Mouse (Mus musculus) thymus, postnatal 10 days (tissue): Measurements from ENCODE around the gene Stat4.
A peak's percentile ranks its signal among the peaks of the same experiment; 100 is the strongest.

ENCODE experiments used
- DNase-seq, 2 experiments: peaks; one replicate each; pipeline ENCODE4 v3.0.0; 2021; ENCODE audit warnings: low spot score in 2 of 2

Stat4 gene

DNA sequence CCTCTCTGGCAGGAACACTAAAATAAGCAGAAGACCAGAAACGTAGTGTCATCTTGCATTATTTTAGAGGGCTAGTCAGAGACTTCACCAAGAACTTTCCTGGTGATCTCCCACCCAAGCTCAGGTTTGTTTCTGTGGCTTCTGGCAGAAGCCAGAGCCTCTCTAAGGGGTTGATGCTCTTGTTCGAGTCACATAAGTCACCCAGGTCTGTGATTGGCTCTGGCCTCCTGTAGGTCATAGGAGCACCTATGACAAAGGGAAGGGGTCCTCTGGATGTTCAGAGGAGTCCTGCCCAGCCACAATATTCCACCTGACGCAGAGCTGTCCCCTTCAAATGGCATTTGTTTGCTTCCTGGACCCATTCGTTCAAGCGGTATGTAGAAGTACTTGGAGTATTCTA lies at the start of gene Stat4:
TSS of gene Stat4 (plus strand) at position 301 of the 400 bp plus-strand sequence.
- DNase-seq, result no peak

DNA sequence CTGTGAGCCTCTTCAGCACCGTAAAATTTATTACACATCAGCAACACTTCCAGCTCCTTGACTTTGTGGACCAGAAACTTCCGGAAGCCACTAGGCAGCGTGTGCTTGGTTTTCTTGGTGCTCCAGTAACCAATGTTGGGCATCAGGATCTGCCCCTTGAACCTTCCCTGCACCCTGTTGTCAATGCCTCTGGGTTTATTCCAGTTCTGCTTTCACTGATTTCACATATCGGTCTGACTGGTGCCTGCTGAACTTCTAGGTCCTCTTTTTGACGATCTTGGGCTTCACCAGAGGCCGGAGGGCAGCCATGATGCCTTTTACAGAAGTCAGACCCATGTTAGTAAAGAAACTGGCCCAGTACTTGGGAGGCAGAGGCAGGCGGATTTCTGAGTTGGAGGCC lies 48.6 kb upstream of the Stat4 start:
- no peak for DNase-seq

DNA sequence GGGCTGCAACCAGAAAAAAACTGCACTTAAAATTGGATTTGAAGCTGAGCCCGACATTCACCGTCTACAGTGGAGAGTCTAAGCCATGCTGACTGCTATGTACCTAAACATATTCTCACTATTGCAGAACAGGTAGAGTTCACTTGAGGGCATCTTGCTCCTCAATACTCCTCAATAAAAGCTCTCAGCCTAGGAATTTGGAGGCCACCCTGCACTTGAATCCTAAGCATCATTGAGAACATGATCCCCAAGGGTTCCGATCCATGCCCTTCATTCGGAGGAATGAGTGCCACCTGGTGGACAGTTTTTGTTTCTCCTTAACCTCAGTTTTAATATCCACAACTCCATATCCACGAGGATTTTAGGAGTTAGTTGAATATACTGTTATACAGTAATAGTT lies 42.2 kb upstream of the Stat4 start:
- DNase-seq, result peak in 1 of 2 experiments; percentile 22

DNA sequence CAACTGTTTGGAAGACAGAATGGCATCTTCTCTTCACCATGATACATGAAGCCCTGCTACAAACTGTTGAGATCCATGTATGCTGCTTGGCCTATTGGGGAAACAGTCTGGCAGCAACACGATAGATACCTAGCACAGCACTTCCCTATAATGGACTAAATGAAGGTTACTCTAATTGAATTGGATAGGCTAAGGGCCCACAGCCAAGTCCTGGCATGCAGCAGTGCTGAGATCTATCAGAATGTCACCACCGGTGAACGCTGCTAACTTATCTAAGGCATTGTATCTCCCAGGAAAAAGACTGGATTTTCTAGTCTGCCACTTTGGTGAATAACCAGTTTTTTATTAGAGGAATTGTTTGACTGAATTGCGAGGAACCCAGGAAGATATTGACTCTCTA lies 39.8 kb upstream of the Stat4 start:
- DNase-seq, result no peak

DNA sequence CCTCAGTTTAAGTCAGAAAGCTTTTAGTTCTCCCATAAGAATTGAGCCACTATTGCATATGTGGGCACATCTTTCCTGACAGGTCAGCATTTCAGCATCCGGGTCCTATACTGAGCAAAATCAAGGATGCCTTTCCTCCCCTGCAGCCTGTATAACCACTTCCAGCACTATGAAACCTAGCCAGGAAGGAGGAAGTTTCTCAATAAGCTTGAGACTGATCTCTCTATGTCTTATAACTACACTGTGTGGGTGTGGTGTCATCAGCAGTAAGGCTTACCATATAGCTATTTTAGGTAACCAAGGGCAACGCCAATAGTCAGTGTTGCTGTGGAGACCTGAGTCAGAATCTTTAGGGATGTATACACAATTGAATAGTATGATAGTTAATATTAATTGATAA lies 22.3 kb upstream of the Stat4 start:
- DNase-seq, result no peak

DNA sequence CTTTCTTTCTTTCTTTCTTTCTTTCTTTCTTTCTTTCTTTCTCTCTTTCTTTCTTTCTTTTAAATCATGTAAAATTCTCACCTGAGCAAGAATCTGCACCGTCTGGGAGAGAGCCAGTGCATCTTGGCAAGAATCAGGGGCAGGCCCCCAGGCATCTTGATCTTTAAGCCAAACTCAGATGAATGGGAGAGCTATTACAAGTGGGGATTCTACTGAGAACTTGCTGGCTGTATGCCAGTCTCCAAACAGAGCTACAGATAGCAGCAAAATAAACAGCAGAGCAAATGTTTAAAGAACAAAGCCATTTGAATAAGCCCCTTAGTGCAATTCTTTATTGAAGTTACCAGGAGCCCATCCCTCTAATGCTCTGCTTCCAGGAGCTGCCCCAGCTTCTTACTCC lies 18.0 kb upstream of the Stat4 start:
- no peak for DNase-seq

DNA sequence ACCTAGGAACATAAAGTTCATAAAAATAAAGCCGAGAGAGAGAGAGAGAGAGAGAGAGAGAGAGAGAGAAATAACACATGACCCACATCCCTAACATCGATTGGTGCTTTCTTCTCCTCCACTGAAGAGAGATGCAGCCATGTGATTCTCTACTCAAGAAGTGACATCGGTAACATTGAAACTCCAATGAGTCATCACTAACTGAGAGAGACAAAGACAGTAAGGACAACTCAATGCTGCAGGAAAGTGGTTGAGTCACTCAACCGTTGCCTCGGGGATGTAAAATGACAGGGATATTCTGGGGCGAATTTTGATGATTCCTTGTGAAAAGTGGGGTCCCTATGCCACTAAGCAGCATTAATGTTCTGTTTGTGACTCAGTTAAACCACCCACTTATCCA lies 16.8 kb upstream of the Stat4 start:
- no peak for DNase-seq

DNA sequence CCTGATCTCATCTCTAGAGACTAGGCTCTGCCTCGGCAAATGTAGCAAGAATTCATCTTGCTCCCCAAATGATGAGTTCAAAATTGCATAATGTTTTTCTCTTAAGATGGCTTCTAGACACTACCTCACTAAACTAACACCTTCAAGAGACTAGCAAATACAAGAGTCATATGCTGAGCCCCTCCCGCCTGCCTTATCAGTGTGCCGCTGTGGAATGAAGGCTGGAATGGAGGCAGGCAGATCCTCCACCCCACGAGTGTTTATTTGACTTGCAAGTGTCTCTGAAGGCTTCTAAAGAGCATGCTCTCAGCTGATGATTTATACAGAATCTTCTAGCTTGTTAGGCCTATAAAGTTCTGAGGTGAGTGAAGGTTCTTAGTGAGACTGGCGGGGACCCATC lies 11.4 kb upstream of the Stat4 start:
- no peak for DNase-seq

DNA sequence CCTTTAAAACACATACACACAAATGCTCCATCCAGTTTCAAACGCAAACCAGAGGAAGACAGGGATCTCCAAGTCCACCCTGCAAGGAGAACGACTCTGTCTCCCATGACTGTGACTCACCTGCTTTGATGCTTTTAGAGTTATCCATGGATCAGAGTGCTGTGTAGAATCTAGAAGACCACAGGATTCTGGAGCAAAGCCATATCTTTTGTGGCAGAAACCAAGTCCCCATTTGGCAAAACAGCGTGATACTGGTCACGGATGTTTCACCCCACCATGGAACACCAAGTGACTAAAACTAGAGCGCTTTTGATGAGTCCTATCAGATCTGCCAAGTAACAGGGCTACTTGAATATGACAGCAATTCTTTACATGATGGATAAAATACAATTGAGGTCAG lies 7.9 kb upstream of the Stat4 start:
- DNase-seq, result no peak

DNA sequence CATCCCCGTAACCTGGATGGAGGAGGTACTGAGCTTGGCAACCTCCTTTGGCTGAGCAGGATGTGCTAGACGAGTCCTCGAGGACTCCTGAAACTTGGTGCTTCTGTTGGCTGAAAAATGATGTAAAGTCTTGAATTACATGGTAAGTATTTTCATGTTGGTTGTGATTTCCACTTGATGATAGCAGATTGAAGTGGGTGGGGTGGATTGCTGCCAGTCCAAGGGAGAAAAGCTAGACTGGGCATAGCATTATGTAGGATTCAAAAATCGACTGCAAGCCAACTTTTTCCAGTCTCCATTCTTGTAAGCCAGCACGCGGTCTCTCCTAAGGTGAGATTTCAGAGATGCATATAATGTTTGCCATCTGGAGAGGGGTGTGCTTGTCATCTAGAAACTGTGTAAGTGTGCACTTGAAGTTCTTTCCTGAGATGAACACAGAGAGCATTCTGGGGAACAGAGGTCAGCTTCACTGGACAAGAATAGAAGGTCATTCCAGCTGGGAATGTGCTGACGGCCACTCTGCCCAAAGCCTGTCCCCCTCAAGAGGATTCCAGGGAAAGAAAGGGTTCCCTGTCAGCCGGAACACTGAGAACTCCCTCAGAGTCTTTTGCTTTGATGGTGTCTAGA lies 5.1 kb downstream of the Stat4 start:
- DNase-seq, result no peak

DNA sequence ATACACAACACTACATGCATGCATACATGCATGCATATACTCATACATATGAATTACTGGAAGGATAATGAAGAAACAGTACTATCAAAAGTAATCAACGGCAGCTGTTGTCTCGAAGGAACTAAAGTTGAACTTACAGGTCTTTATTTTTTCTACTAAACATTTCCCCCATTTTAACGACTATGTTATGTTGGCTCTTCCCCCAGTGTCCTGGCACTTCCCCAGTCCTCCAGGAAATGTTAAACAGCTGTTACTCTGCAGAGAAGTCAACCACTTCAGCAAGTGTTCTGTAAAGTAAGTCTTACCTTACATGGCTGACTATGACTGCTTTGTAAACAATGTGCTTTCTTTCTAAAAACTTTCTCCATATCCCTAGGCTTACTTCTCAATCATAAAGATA lies 9.1 kb downstream of the Stat4 start:
- no peak for DNase-seq

DNA sequence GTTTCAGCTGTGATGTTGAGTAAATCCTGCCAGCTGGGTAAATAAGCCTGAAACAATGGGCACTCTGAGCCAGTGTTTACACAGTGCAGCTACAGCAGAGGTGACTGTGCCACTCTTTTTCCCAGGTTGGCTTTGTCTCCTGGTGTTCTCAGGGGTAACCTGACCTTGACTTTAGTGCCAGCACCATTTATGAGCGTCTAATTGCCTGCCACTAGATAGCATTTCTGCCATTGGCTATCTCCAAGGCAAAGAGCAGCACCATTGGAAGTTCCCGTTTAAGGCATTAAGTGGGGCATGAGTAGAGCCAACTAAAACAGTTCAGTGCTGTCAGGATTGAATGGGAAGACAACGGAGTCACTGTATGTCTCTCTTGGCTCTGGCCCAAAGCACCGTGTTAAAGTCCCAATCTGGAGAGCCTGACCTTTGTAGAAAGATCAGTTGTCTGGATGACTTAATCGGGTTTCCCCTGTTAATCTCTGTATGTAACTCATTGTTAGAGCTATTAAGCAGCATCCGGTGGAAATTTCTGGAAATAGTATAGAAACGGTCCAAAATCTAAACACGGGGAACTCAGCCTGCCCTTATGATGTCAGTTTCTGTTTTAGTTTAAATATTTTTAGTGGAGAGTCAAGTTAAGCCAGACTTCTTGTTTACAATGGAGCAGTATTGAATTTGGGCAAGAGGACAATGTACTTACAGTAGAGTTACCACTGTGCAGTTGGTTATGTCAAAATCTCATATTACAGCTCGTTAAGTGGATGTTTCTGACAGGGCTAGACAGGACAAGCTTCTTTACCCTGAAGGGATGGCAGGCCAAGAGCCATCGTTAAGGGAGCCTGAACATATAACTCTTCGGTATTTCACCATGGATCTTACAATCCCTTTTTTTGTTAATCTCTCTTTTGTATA lies 10.1 kb downstream of the Stat4 start:
- no peak for DNase-seq

DNA sequence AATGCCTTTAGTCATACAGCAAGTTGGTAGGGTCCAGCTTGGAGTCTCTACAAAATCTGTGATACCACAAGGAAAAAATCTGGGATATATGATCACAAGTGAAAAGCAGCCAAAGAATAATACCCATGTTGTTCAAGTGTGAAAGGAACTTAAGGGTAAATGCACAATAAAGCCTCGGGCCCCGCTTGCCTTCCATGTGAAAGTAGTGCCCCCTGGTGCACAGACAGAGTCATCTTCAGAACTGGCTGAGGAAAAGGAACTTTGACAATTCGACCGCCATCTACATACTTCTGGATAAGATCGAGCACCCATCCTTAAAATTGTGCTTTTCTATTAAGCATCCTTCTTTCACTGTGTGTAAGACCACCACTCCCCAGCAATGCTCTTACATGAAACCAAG lies 11.6 kb downstream of the Stat4 start:
- peak in 1 of 2 experiments; percentile 38 for DNase-seq

DNA sequence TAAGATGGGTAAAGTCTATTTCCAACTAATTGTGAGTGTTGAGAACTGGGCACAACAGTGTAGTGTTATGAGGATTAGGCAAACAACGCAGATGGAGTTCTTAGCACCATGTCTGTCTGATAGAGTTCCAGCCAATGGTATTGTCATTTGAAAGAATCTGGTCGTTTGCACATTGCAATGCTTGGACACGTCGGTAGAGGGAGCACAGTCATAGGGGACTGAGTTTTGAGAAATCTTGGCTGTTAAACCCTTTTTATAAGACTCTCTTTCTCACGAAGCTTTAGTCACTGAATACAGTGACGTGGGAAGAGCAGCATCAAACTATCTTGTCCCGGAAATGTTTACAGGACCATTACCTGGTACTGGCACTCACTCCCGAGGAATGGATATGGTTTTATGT lies 17.1 kb downstream of the Stat4 start:
- DNase-seq, result peak; percentile 69 to 86

DNA sequence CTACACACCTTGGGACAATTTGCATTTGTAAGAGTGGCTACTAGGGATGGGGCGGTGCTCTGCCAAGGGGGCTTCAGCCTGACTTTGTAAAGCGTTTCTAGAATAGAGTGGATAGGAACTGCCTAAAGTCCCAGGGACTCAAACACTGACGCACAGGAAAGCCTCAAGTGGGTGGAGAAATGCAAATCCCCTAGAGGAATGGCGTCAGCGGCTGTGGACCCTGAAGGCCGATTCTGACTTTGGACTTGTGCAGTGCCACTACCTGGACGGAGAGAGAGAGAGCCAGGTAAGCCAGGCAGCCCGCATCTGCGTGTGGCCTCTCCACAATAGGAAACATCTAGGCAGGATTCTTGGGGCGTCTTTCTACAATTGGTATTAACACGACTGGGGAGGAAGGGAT lies 21.5 kb downstream of the Stat4 start:
- DNase-seq, result peak in 1 of 2 experiments; percentile 45

DNA sequence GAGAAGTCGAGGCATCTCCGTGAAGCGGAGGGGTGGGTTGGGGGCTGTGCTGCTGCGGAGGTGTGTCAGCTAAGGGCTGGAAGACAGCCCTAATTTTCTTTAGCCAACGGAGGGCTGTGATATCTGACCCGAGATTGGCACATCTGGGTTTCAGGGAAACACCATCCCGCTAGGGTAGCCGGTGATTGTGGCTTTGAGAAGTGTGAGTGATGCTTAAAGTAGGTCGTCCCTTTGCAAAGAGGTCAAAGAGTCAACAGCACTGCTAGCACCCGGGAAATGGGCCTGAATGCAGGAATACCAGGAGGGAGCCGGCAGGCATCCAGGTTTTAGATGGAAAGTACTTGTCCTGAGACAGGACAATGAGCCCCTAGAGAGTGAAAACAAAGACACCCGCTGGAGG lies 22.0 kb downstream of the Stat4 start:
- DNase-seq, result no peak

DNA sequence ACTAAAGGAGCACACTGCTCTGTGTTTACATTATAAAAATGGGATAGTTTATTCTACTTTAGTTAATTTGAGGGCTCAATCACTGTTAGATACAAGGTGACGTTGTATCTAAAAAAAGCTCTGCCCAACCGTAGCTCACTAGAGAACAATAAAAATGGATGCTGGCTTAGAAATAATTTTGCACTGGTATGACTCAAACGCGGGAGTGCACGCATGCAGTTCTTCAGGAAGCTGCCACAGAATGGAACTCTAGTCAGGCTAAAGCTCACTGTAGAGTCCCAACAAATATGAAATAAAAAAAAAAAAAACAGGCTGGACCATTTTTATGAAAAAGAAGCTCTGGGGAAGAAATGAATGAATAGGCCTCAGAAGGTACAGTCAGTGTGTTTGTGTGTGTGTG lies 23.8 kb downstream of the Stat4 start:
- DNase-seq, result no peak

DNA sequence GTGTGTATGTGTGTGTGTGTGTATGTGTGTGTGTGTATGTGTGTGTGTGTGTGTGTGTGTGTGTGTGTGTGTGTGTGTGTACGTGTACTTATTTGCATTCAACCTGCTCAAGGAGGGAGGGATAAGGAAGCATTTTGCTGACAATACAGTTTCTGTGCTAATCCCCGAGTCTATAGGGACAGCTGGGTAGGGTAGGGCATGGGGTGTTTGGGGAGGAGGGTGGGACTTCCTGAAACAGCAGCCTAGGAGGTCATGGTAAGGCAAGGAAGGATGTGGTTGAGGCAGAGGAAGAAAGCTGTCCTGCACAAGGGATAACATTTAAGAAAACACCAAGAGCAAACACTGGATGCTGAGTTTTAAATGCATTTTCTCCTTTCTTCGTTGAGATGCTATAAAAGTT lies 24.3 kb downstream of the Stat4 start:
- DNase-seq, result peak; percentile 54 to 57

DNA sequence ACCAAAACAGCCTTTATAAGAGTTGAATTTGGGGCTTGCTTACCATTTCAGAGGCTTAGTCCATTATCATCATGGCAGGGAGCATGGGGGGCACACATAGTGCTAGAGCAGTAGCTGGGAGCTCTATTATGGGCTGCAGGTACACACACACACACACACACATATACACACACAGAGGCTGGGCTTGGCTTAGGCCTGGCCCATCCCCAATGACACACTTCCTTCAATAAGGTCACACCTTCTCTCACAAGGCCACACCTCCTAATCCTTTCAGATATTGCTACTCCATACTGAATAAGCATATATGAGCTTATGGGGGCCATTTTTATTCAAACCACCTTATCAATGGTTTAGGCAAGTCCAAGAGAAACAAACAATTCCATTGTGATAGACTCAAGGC lies 25.3 kb downstream of the Stat4 start:
- no peak for DNase-seq

DNA sequence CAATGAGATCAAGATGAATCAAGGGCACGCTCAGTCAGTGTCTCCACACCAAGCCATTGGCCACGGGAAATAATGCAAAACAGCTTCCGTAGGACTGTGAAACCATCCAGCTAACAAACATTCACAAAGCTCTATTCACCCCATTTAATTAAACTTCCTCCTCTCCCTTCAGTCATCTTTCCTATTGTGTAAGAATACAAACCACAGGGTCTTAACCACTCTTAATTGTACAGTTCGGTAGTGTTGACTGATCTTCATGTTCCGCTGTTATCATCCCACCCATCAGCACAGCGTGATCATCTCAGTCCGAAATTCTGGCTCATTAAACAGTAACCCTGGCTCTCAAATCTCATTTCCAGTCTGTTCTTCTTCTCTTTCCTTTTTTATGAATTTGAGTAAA lies 25.8 kb downstream of the Stat4 start:
- DNase-seq, result no peak

DNA sequence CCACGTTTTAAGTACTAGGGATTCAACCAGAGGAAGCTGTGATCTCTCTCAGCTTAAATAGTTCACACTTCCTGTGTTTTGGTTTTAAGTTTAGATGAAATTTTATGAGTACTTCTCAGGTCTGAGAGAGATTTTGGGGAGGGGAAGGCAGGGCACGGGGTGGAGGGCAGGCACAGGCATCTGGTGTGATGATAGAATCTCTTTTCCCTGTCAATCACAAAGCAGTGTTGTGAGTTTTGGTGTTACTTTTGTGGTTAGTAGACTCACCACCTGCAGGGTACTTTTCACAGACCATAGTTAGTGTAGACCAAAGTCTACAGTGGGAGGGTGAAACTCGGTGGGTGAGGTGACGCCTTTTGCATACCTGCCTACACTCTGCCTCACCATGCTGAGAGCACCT lies 32.7 kb downstream of the Stat4 start:
- DNase-seq, result peak; percentile 41 to 51

DNA sequence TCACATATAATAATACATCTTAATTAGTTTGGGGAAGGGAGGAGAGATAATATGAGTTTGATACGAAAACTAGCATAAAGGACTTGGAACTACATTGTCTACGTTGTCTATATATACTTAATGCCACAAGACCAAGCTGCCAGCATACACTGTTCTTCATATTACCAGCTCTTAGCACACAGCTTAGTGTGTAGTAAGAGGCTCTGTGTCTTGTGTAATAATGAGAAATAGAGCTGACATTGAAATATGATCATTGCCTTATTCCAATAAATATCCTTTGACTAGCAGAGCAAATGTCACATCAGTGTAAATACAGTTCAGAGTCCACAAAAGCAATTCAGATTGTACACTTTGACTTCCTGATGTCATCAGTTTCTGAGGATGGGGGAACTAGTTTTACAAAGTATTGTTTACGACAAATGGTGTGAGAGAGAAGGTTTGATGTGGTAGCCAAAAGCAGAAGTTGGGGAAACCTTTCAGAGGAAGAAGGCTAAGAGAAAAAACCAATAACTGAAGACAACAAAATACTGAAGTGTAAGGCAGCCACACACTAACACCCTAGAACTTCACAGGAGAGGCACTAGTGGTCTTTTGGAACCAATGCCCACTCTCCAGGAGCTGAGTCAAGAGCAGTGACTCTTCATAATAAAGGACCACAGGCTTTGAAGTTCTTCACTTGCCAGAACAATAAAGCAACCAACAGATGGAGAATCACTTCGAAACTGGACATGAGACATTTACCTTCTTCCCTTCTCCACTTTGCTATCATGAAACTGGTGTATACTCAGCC lies 35.2 kb downstream of the Stat4 start:
- DNase-seq, result no peak

DNA sequence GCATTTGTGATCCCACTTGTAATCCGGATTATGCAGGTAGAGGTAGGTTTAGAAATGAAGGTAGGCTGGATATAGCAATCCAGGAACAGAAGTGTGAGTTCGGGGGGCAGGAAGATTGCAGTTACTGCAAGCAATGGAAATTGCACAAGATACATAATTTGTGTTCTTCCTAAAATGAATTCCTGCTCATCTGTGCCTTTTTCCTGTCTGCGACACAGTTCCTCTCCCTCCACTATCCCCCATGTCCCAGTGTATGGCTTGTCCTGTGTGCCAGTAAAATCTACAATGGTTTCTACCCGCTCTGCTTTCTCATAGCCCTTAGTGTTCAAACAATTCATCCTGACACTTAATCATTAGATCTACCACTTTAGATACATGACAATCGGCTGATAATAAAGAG lies 41.7 kb downstream of the Stat4 start:
- DNase-seq, result no peak
